Mouse (Mus musculus) liver, adult 2 months (tissue): ENCODE results near the gene Hspa1a.

ENCODE experiments used
- CTCF ChIP-seq: fragments of 200-500 bp; IDR thresholded peaks from 2 replicates; pipeline ENCODE4 v1.5.1; 2011; ENCODE audit warnings: low read depth, low read length, control low read depth
- POLR2A ChIP-seq: fragments of 200-500 bp; IDR thresholded peaks from 2 replicates; pipeline ENCODE4 v1.6.1; 2011; ENCODE audit warnings: low read length, control low read depth; ENCODE audit not compliant: insufficient read depth; ENCODE audit errors: extremely low read depth

DNA sequence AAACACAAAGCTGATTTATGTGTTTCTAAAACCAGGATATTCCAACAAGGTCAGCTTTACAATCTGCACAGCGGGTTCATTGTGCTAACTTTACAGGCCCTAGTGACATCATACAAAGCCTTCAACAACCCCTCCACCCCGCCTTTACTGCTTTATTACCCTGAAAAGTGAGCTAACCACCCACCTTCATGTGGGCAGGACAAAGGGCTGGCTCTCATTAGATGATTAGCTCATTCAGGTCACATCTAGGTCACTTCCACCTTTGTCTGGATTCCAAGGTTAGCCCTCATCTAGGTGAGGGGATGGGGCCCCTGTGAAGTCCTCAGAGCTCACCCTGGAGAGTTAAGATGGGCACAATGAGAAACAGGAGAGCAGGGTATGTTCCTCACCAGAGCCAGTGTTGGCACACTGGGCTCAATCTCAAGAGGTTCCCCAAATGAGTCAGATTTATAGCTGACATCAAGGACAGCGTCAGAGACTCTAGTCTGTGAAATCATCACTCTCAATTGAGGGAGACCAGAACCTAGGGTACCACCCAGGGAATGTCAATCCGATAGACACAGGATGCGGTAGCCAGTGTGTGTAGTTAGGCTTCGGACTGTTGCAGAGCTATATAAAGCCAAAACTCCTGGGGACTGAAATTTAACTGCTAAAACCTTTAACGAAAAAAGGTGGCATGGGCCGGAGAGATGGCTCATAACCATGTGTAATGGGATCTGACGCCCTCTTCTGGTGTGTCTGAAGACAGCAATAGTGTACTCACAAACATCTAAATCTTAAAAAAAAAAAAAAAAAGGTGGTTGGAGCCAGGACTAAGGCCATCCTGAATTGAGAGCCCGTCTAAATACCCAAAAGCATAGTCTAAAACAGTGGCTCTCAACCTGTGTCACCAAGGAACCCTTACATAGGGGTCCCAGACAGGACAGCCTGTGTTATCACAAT lies 21.2 kb downstream of the Hspa1a start:
- TF ChIP-seq CTCF (no peak), POLR2A (no peak)
